Comparison of ENCODE assay signal across 17 mouse cellular contexts in genomic region chr4:101401945-101402344, GRCm38 (mm10). TPM values are rescaled to one million over a fixed set of nuclear protein-coding genes. Genes with fewer than 3 reads are reported as not detected.
A peak's percentile ranks its signal among the peaks of the same experiment; 100 is the strongest.
DNase-seq lines count a peak whose midpoint lies in the region; ATAC-seq lines count a peak whose summit lies in the region.
"Had no signal": no experiment of that assay in that cellular context is flagged by ENCODE, and none has a peak within 500 bp of the region (broad histone marks: within the 10 kb centered on the region; RNA-seq: fewer than 3 reads in every experiment).

No protein-coding gene starts in this region.

- DNase-seq in heart, adult 11 months: peak; percentile 7
- no peak for DNase-seq in heart, adult 9 months (ENCODE audit: low spot score in 2 of 2)
- DNase-seq in 416B (ENCODE audit: low read depth): peak; percentile 82
- no peak for DNase-seq in cerebellum, adult 11 months
- no peak for DNase-seq in cerebellum, adult 11-12 months
- DNase-seq: adrenal gland, adult 2 months; adrenal gland, postnatal 10 days; adrenal gland, postnatal 25 days; cerebellum, adult 18-20 months; cerebellum, adult 8-10 months; cerebellum, adult 9-11 months; cerebellum, postnatal 14 days; cerebellum, postnatal 36 days; forebrain, postnatal 0 days had no signal

- peak; percentile 94 for ATAC-seq in granulocyte monocyte progenitor cell, adult 5-6 weeks (replicated peaks; ENCODE audit: poor library complexity, severe bottlenecking)
- ATAC-seq: forebrain, embryonic 13.5 days; forebrain, embryonic 15.5 days; forebrain, postnatal 0 days had no signal

RNA-seq across cellular contexts. Expression of gene Ak4, which starts 17.1 kb away (rescaled TPM):
- 10.6 and 12.3 TPM in 2 replicates for total RNA-seq in granulocyte monocyte progenitor cell, adult 5-6 weeks (2014; fragmentation: Nextera tagmentation)
- total RNA-seq in granulocyte monocyte progenitor cell, adult 5-6 weeks (2017): 27.4 and 37.0 TPM in 2 replicates

Comparison
In these comparisons a context has a peak if more than half of its experiments do, and no peak if none do; other contexts are left out.
1. DNase-seq: peak in heart, adult 11 months (single experiment) and 416B (single experiment); none in heart, adult 9 months (0 of 2), cerebellum, adult 11 months (single experiment) and cerebellum, adult 11-12 months (single experiment).